Mouse (Mus musculus) splenic B cell, adult 2 months (primary cell): ENCODE data around the gene Cenpe.
"Not testable (repeated sequence)": the region's sequence is repeated elsewhere in the genome, so short reads cannot be mapped to it uniquely, and the experiment has no call there.

Experiments
- DNase-seq: peaks from one replicate; pipeline ENCODE4 v3.0.0-alpha.2; 2011; ENCODE audit warnings: low read depth, low spot score
- H3K27me3 ChIP-seq: 2 replicates; pipeline ENCODE4 v1.6.1; 2012; ENCODE audit warnings: mild to moderate bottlenecking, low read length, moderate library complexity, mixed read lengths; ENCODE audit not compliant: control insufficient read depth, poor library complexity, insufficient read depth, severe bottlenecking
- H3K36me3 ChIP-seq: 2 replicates; pipeline ENCODE4 v1.6.1; 2012; ENCODE audit warnings: mild to moderate bottlenecking, low read length, moderate library complexity, mixed read lengths; ENCODE audit not compliant: control insufficient read depth, poor library complexity, insufficient read depth, severe bottlenecking

The Cenpe gene

DNA sequence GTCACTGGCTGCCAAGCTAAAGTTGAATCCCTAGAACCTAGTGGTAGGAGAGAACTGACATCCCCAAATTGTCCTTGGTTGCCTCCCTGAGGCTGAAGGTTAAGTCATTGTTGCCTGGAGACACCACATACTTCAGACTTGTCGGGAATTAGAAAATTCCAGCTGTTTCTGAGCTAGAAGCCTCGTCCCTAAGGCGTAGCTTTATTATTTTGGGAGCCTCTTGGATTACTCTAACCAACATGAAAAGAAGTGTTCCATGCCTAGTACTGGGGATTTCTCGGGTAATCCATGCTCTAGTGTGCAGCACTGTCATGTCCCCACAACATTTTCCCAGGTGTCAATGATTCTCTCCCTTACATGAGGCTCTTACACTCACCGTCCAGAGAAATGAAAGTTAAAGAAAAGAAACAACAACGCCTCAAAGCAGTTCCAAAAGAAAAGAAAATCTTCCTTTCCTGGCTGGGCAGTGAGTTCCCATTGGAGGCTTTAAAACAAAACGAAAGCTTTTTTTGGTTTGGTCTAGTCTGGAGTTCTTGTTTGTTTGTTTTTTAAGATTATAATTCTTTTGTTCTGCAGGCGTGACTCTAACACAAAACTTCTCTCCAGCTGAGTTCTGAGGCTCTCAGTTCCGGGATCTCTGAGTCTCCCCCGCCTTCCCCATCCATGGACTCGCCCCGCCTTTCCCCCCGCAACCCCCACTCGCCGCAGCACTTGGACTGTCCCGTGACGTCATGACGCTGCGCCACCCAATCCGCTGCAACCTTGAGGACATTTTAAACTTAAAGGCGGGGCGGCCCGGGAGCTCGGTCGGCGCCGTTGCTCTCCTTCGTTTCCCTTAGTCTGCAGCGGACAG, at the start of gene Cenpe:
Gene Cenpe (plus strand): TSS at position 733 of the 853 bp plus-strand sequence.
- no peaks in the 10 kb centered on the region for H3K27me3 ChIP-seq
- DNase-seq = peak; percentile 94
- no peaks in the 10 kb centered on the region for H3K36me3 ChIP-seq

- no peak for DNase-seq
- Histone ChIP-seq H3K27me3 (no peaks in the 10 kb centered on the region), H3K36me3 (no peaks in the 10 kb centered on the region; the same call in 1 of the 2 replicates)
Observed at GRCm38 (mm10) chr3:135171898-135172446, 40.4 kb upstream of the Cenpe start.

- Histone ChIP-seq H3K27me3 (no peaks in the 10 kb centered on the region), H3K36me3 (no peaks in the 10 kb centered on the region)
- DNase-seq = peak; percentile 93
Observed at GRCm38 (mm10) chr3:135191861-135192260, 20.5 kb upstream of the Cenpe start.

- DNase-seq = peak; percentile 29
- not testable (repeated sequence) for H3K36me3 ChIP-seq, H3K27me3 ChIP-seq
Observed at GRCm38 (mm10) chr3:135198051-135198450, 14.3 kb upstream of the Cenpe start.

DNA sequence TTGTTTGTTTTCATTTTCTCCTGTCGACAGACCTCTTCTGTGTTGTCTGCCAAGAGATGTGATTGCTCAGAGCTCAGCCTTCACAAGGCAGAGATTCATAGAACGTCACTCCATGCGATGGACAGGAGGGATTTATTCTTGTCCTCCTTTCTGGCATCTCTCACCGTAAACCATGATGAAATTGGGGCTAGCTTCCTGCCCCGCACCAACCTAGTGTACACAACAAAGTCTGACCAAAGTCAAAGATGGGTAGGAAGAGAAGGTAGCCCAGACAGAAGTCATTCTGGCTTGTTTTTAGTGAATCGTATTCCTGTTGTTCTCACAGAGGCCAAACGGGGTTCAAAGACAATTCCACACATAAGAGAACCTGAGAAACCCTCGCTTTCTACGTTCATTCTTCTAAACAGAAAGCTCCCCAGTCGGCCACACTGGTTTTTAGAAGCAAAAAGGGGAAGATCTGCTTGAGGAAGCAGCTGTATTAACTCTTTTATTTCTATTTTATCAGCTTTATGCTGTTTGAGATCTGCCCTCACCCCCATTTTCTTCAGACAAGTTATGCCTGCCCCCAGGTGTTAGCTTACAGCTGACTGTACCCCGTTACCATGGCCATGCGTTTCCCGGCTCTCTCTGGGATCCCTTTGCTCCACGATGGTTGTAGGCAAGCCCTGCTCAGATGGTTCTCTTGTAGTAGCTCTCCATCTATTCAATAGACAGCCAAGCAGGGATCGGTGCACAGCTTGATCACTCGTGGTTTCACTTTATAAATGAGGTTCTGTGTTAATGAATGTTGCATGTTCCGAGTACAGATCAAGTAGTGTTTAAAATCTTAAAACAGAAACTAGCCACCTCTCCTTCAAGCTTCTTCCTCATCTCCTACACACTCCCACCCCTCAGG, 11.7 kb upstream of the Cenpe start:
- H3K27me3 ChIP-seq = no peaks in the 10 kb centered on the region
- peak; percentile 31 for DNase-seq
- no peaks in the 10 kb centered on the region for H3K36me3 ChIP-seq

- no peaks in the 10 kb centered on the region for H3K27me3 ChIP-seq
- H3K36me3 ChIP-seq = no peaks in the 10 kb centered on the region
- DNase-seq = peak; percentile 90
Observed at GRCm38 (mm10) chr3:135206621-135207020, 5.7 kb upstream of the Cenpe start.

DNA sequence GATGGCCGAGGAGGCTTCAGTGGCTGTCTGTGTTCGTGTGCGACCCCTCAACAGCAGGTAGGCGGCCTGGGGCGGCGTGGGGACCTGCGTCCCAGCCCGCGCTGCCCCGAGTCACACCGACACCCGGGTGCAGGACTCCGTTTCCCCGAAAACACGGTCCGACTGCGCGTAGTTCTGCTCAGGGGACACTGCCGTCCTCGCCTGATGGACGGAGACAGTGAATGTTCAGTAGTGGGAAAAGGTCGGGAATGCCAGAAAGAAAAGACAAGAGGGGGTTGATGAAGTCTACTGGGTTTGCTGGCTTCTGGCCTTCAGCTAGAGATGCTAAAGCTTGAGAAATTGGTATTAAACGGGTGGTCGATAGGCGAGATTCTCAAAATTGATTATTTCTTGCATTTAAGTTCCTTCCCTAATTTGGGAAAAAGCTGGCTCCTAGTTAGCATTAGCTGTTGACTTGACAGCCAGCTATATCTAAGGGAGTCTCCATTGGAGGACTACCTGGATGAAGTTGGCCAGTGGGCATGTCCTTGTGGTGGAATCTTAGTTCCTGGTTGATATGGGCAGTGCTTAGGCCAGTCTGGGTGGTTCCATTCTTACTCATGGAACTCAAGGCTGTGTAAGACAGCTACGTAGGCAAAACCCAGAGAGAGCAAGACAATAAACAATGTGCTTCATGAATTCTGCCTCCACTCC, 467 bp downstream of the Cenpe start:
- no peaks in the 10 kb centered on the region for H3K27me3 ChIP-seq
- DNase-seq = no peak
- no peaks in the 10 kb centered on the region for H3K36me3 ChIP-seq

GRCm38 (mm10) chr3:135232058-135232457, 19.7 kb downstream of the Cenpe start:
- no peaks in the 10 kb centered on the region for H3K36me3 ChIP-seq
- no peaks in the 10 kb centered on the region for H3K27me3 ChIP-seq
- DNase-seq = no peak

DNA sequence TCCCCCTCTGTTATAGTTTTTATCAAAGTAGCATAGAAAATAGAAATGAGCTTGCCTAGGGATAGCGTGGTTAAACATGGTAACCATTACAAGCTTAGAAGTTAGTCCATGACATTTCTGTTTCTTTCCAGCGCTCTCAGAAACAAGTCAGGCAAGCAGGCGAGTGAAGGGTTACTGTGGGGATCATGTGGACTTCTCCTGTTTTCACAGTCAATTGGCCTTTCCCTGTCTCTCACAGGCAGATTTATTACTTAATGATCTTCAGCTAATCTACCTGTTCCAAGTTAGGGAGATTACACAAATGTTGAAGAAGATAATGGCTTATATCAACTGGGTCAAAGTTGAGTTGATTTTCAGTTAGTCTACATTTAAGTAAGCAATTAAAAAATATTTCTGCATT, 20.1 kb downstream of the Cenpe start:
- DNase-seq = no peak
- H3K36me3 ChIP-seq = no peaks in the 10 kb centered on the region
- H3K27me3 ChIP-seq = no peaks in the 10 kb centered on the region

DNA sequence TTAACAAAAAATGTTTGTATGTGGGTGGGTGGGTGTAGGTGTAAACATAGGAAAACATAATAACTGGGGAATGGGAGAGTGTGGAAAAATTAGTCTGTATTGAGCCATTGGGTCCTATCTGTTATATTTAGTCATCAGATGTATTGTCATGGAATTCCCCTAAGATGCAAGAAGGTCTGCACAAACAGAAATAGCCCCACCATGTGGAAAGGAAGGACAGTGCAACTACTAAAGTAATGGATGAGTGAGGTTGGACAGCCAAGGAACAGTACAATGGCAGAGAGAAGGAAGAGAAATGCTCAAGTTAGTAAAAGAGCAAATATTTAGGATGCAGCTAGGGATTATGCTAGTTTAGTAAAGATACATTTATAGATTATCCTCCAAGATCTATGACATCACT, 33.4 kb downstream of the Cenpe start:
- H3K36me3 ChIP-seq = peaks cover 2% of the 10 kb centered on the region; the same call in 1 of the 2 replicates
- H3K27me3 ChIP-seq = no peaks in the 10 kb centered on the region
- peak; percentile 48 for DNase-seq

GRCm38 (mm10) chr3:135246828-135247227, 34.5 kb downstream of the Cenpe start:
- no peak for DNase-seq
- Histone ChIP-seq H3K27me3 (no peaks in the 10 kb centered on the region), H3K36me3 (no peaks in the 10 kb centered on the region)

- no peaks in the 10 kb centered on the region for H3K27me3 ChIP-seq
- H3K36me3 ChIP-seq = no peaks in the 10 kb centered on the region
- peak; percentile 35 for DNase-seq
Observed at GRCm38 (mm10) chr3:135249104-135249503, 36.8 kb downstream of the Cenpe start.

- no peaks in the 10 kb centered on the region for H3K36me3 ChIP-seq
- no peaks in the 10 kb centered on the region for H3K27me3 ChIP-seq
- DNase-seq = no peak
Observed at GRCm38 (mm10) chr3:135251825-135252224, 39.5 kb downstream of the Cenpe start.

DNA sequence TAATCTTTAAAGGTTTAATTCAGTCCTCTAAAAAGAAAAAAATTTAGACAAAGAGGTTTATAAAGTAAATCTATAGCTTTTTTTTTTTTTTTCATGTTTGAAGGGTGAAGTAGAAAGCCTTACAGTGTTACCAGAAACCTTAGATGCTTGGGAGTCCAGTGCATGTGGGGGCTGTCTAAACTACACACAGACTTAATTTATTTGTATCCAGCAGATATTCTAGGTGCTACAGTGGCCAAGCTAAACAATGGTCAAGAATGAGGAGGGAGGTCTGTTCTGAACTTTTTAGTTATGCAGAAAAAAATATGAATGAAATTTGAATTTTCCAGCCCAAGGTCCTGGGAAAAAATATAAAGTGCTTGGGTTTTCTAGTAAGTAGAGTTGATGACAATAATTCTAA, 42.4 kb downstream of the Cenpe start:
- Histone ChIP-seq H3K27me3 (no peaks in the 10 kb centered on the region), H3K36me3 (0 out of 2 replicates have a peak, but pooled peaks cover 1% of the 10 kb centered on the region)
- DNase-seq = no peak
